In the genomic region with DNA sequence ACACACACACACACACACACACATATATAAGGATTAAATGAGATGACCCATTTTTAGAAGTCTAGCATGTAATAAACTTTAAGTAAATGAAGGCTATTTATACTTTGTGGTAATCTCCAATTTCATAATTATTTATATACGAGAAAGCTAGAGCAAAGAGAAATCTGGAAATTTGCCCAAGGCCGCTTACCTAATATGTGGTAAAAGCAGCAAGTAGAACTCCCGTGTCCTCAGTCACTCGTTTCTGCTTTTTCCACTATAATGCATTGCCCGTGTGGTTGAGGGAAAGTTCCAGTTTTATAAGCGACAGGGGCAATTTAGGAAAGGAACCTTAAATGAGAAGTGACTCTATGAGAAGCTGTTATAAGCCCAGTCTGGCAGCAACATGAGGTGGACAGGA, we compare ENCODE assay signal across 24 mouse cellular contexts. TPM values are rescaled to one million over a fixed set of nuclear protein-coding genes. Genes with fewer than 3 reads are reported as not detected.
A peak's percentile ranks its signal among the peaks of the same experiment; 100 is the strongest.
DNase-seq lines count a peak whose midpoint lies in the region; ATAC-seq lines count a peak whose summit lies in the region.
"Had no signal": no experiment of that assay in that cellular context is flagged by ENCODE, and none has a peak within 500 bp of the region (broad histone marks: within the 10 kb centered on the region; RNA-seq: fewer than 3 reads in every experiment).

No protein-coding gene starts in this region.

- no peak overlapping the region for H3K9ac ChIP-seq in embryonic facial prominence, embryonic 13.5 days
- H3K9ac ChIP-seq: forebrain, embryonic 12.5 days; hindbrain, embryonic 14.5 days; liver, embryonic 13.5 days; lung, embryonic 15.5 days; midbrain, embryonic 13.5 days had no signal

- WGBS in embryonic facial prominence, embryonic 13.5 days, result 56% methylated on average over 6 of the region's 6 CpGs
- 92% methylated on average over 6 of the region's 6 CpGs for WGBS in embryonic facial prominence, embryonic 10.5 days

- no peaks in the 10 kb centered on the region for H3K36me3 ChIP-seq in embryonic facial prominence, embryonic 13.5 days
- H3K36me3 ChIP-seq in embryonic facial prominence, embryonic 10.5 days (replicated peaks), result no peaks in the 10 kb centered on the region
- H3K36me3 ChIP-seq: forebrain, embryonic 12.5 days; liver, embryonic 13.5 days; lung, embryonic 15.5 days; midbrain, embryonic 13.5 days had no signal

- no peak for ATAC-seq in embryonic facial prominence, embryonic 13.5 days (ENCODE audit: insufficient number of reproducible peaks, insufficient read depth, low FRiP score, low TSS enrichment, low read depth)
- ATAC-seq in granulocyte monocyte progenitor cell, adult 5-6 weeks (replicated peaks; ENCODE audit: poor library complexity, severe bottlenecking), result peak; percentile 71
- ATAC-seq in erythroid progenitor cell, adult 5-6 weeks (replicated peaks; ENCODE audit: low FRiP score, poor library complexity, severe bottlenecking), result no peak
- ATAC-seq: inflammation-experienced regulatory T-cells, adult 6 months; midbrain, embryonic 13.5 days had no signal

- no peak overlapping the region for H3K4me3 ChIP-seq in embryonic facial prominence, embryonic 13.5 days
- no peak overlapping the region for H3K4me3 ChIP-seq in embryonic facial prominence, embryonic 10.5 days
- H3K4me3 ChIP-seq: forebrain, embryonic 12.5 days; liver, embryonic 13.5 days; lung, embryonic 15.5 days; megakaryocyte, embryonic 14.5 days; midbrain, embryonic 13.5 days had no signal

- H3K9me3 ChIP-seq in embryonic facial prominence, embryonic 13.5 days, result no peaks in the 10 kb centered on the region
- H3K9me3 ChIP-seq in embryonic facial prominence, embryonic 10.5 days, result no peaks in the 10 kb centered on the region
- H3K9me3 ChIP-seq: forebrain, embryonic 12.5 days; liver, embryonic 13.5 days; lung, embryonic 15.5 days; midbrain, embryonic 13.5 days had no signal

- peaks cover 3% of the 10 kb centered on the region; the same call in 1 of the 2 replicates for H3K4me1 ChIP-seq in embryonic facial prominence, embryonic 13.5 days
- peaks cover 8% of the 10 kb centered on the region for H3K4me1 ChIP-seq in embryonic facial prominence, embryonic 10.5 days
- H3K4me1 ChIP-seq: liver, embryonic 13.5 days; megakaryocyte, embryonic 14.5 days; midbrain, embryonic 13.5 days had no signal

- no peaks in the 10 kb centered on the region for H3K27me3 ChIP-seq in embryonic facial prominence, embryonic 13.5 days
- no peaks in the 10 kb centered on the region for H3K27me3 ChIP-seq in embryonic facial prominence, embryonic 10.5 days (replicated peaks; ENCODE audit: low read depth, poor library complexity, severe bottlenecking)
- H3K27me3 ChIP-seq: forebrain, embryonic 12.5 days; liver, embryonic 13.5 days; lung, embryonic 15.5 days; megakaryocyte, embryonic 14.5 days; midbrain, embryonic 13.5 days had no signal

- no peak overlapping the region for H3K4me2 ChIP-seq in embryonic facial prominence, embryonic 13.5 days
- H3K4me2 ChIP-seq: forebrain, embryonic 12.5 days; hindbrain, embryonic 14.5 days; liver, embryonic 13.5 days; lung, embryonic 15.5 days; midbrain, embryonic 13.5 days had no signal

- DNase-seq in embryonic facial prominence, embryonic 10.5 days (ENCODE audit: low spot score), result no peak
- peak; percentile 33 to 72 for DNase-seq in adrenal gland, postnatal 36 days
- peak; percentile 36 for DNase-seq in lung, postnatal 10 days
- DNase-seq in right cerebral cortex, adult 18-20 months, result no peak
- DNase-seq in layer of hippocampus, postnatal 14 days (ENCODE audit: low spot score in 2 of 2), result no peak
- DNase-seq: cerebellum, adult 8-10 months; cerebellum, postnatal 36 days; gastrocnemius, postnatal 36 days; kidney, adult 2 months; kidney, postnatal 14 days; layer of hippocampus, postnatal 36 days; liver, embryonic 13.5 days; right cerebral cortex, postnatal 14 days; spleen, adult 18-20 months had no signal

- H3K27ac ChIP-seq in embryonic facial prominence, embryonic 13.5 days, result peak overlapping the region; percentile 16; the same call in 1 of the 2 replicates
- H3K27ac ChIP-seq in embryonic facial prominence, embryonic 10.5 days (replicated peaks), result no peak overlapping the region
- H3K27ac ChIP-seq: forebrain, embryonic 12.5 days; hindbrain, embryonic 14.5 days; liver, embryonic 13.5 days; lung, embryonic 15.5 days; midbrain, embryonic 13.5 days had no signal

RNA-seq across cellular contexts. Expression of gene Axin2, which starts 52.6 kb away (rescaled TPM):
- polyA plus RNA-seq in embryonic facial prominence, embryonic 13.5 days (2015; fragmentation: Nextera tagmentation; extraction: Ambion mirVana), result 17.4 and 25.1 TPM in 2 replicates
- polyA plus RNA-seq in embryonic facial prominence, embryonic 10.5 days (2016; fragmentation: Nextera tagmentation; extraction: Ambion mirVana), result 12.7 and 15.3 TPM in 2 replicates
- 10 to 100 TPM; 34.0 to 38.0 TPM for total RNA-seq in adrenal gland, postnatal 36 days (2021)
- total RNA-seq in granulocyte monocyte progenitor cell, adult 5-6 weeks (2014; fragmentation: Nextera tagmentation), result 1.1 and 1.7 TPM in 2 replicates
- 0.34 and 0.67 TPM in 2 replicates for total RNA-seq in granulocyte monocyte progenitor cell, adult 5-6 weeks (2017)
- 0.72 and 2.9 TPM in 2 replicates for total RNA-seq in erythroid progenitor cell, adult 5-6 weeks (2015; ENCODE audit: low replicate concordance)
- 0.77 TPM in 1 of 2 replicates, not detected in the other for total RNA-seq in erythroid progenitor cell, adult 5-6 weeks (2017; ENCODE audit: low replicate concordance)
- total RNA-seq in layer of hippocampus, postnatal 14 days (2021), result 10 to 100 TPM; 28.1 to 28.6 TPM
- total RNA-seq: MEL had no signal

Comparison
In these comparisons a context has a peak if more than half of its experiments do, and no peak if none do; other contexts are left out.
1. DNase-seq: peak in adrenal gland, postnatal 36 days (2 of 2) and lung, postnatal 10 days (single experiment); none in embryonic facial prominence, embryonic 10.5 days (single experiment), right cerebral cortex, adult 18-20 months (single experiment) and layer of hippocampus, postnatal 14 days (0 of 2).
2. RNA of gene Axin2, which starts 52.6 kb away (total RNA-seq): 34.0 to 38.0 TPM in adrenal gland, postnatal 36 days and 28.1 to 28.6 TPM in layer of hippocampus, postnatal 14 days; 0.72 to 2.9 TPM in erythroid progenitor cell, adult 5-6 weeks and 0.34 to 1.7 TPM in granulocyte monocyte progenitor cell, adult 5-6 weeks; every median in the first group is over 4 times any median in the second.